Mouse (Mus musculus) small intestine, adult 2 months (tissue): ENCODE results near the gene Mlycd. TPM values are rescaled to one million over a fixed set of nuclear protein-coding genes. Genes with fewer than 3 reads are reported as not detected.

Source experiments
- H3K27ac ChIP-seq: fragments of 200-500 bp; 2 replicates; pipeline ENCODE4 v1.5.1; 2012; ENCODE audit warnings: low read depth, low read length, control low read depth, inconsistent platforms; ENCODE audit not compliant: insufficient read depth
- H3K27me3 ChIP-seq: fragments of 200-500 bp; 2 replicates; pipeline ENCODE4 v1.6.1; 2012; ENCODE audit warnings: mild to moderate bottlenecking, moderate library complexity, low read length, inconsistent platforms; ENCODE audit not compliant: control insufficient read depth, insufficient read depth
- H3K36me3 ChIP-seq: fragments of 200-500 bp; 2 replicates; pipeline ENCODE4 v1.6.1; 2012; ENCODE audit warnings: mild to moderate bottlenecking, low read length, control low read depth, inconsistent platforms; ENCODE audit not compliant: control insufficient read depth, insufficient read depth
- H3K4me1 ChIP-seq: fragments of 200-500 bp; 2 replicates; pipeline ENCODE4 v1.6.1; 2012; ENCODE audit warnings: low read length, inconsistent platforms, mixed read lengths; ENCODE audit not compliant: control insufficient read depth, insufficient read depth, insufficient read length
- H3K4me3 ChIP-seq: fragments of 200-500 bp; 2 replicates; pipeline ENCODE4 v1.5.1; 2012; ENCODE audit warnings: low read depth, mild to moderate bottlenecking, control low read depth, inconsistent platforms, low read length, moderate library complexity
- CTCF ChIP-seq: fragments of 200-500 bp; IDR thresholded peaks from 2 replicates; pipeline ENCODE4 v1.5.1; 2012; ENCODE audit warnings: low read depth, mild to moderate bottlenecking, control low read depth, inconsistent platforms, low read length, moderate library complexity, mixed read lengths; ENCODE audit not compliant: insufficient replicate concordance, insufficient read length; ENCODE audit errors: extremely low read depth
- POLR2A ChIP-seq: fragments of 200-500 bp; IDR thresholded peaks from 2 replicates; pipeline ENCODE4 v1.6.1; 2012; ENCODE audit warnings: low read depth, mild to moderate bottlenecking, control low read depth, inconsistent platforms, low read length, moderate library complexity
- WGBS: fragments of 180-500 bp; shearing (Covaris S2); methylation state at CpG from one replicate; pipeline ENCODE4 v1.1.7; 2018; 5-methylcytosine and 5-hydroxymethylcytosine counted together
- polyA plus RNA-seq: library from polyadenylated mRNA; depleted of rRNA; stranded (reverse); fragments of >200 nt; gene quantifications from 2 replicates; pipeline ENCODE4 v1.2.3, GENCODE M21; 2012

The Mlycd gene
- polyA plus RNA-seq, 1 experiment: 49.6 TPM

DNA sequence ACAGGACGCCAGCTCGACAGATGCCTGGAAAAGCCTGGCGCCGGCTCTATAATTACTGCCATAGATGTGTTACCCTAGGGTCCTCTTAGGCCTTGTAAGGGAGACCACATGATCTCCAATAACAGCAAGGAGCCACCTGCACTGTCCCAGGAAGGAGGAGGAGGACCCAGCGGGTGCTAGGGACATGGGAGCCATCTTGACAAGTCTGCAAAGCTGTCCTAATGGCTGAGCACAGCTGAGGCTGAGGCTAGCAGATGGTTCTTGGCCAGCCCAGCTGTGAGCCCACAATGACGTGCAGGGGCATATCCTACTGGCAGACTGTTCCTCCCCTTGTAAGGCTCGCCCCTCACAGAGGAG, 45.2 kb downstream of the Mlycd start:
- Histone ChIP-seq H3K4me3 (peak overlapping the region; percentile 57), H3K36me3 (peaks cover 39% of the 10 kb centered on the region), H3K27ac (peak overlapping the region; percentile 95), H3K27me3 (no peaks in the 10 kb centered on the region), H3K4me1 (peaks cover 43% of the 10 kb centered on the region)
- TF ChIP-seq POLR2A (no peak), CTCF (no peak)
- 73% methylated on average over 7 of the region's 7 CpGs for WGBS

DNA sequence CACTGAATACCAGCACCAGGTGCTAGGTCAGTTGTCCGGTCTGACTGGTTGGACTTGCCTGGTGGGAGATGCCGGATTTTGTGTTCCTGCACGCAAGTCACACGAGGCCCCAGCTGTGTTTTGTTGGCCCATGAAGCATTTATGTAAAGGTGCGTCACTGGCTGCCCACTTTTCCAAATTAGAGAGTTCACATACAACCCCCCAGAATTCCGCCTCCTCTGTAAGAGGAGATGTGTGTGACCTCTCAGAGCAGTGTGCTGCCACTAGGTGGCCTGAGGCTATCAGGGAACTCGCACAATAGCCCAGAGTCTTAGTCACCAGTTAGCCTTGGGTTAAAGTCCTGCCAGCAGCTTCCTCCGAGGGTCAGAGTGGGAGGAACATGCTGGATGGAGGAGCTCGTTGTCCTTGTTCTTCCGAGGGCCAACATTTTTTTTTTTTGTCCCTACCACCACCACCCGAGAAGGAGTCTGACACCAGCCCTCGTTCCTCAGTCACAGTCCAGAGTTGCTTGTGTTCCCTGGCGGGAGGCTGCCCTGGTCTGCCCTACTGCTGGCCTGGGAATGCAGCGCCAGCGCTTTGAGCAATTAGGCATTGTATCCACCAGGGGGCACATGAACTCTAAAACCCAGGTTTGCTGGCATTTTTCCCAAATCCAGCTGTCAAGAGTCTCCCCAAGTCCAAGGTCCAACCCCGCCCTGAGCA, 45.7 kb downstream of the Mlycd start:
- TF ChIP-seq POLR2A (no peak), CTCF (peak; percentile 69; the same call in 1 of the 2 replicates)
- Histone ChIP-seq H3K27me3 (no peaks in the 10 kb centered on the region), H3K27ac (peak overlapping the region; percentile 95), H3K4me1 (peaks cover 39% of the 10 kb centered on the region), H3K36me3 (peaks cover 44% of the 10 kb centered on the region), H3K4me3 (peak overlapping the region; percentile 57)
- WGBS: 16% methylated on average over 16 of the region's 16 CpGs

DNA sequence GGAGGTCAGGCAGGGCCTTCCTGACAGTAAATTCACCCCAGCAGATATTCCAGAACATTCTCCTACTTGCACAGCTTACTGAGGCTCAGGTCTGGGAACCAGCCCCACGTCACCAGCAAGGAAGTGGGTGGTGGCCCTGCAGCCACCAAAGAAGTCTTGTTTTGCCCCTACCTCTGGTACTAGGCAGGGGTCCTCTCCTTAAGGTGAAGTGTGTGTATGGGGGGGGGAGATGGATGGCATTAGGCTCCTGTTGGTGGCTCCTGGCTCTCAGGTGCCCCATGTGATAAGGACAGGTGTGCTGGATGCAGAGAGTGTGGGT, 46.2 kb downstream of the Mlycd start:
- H3K36me3 ChIP-seq: peaks cover 49% of the 10 kb centered on the region
- peak overlapping the region; percentile 95 for H3K27ac ChIP-seq
- no peak for TF ChIP-seq CTCF
- no peak for TF ChIP-seq POLR2A
- H3K4me3 ChIP-seq: peak overlapping the region; percentile 57
- H3K27me3 ChIP-seq: no peaks in the 10 kb centered on the region
- H3K4me1 ChIP-seq: peaks cover 40% of the 10 kb centered on the region
- WGBS: 19% methylated on average over 1 of the region's 1 CpGs

DNA sequence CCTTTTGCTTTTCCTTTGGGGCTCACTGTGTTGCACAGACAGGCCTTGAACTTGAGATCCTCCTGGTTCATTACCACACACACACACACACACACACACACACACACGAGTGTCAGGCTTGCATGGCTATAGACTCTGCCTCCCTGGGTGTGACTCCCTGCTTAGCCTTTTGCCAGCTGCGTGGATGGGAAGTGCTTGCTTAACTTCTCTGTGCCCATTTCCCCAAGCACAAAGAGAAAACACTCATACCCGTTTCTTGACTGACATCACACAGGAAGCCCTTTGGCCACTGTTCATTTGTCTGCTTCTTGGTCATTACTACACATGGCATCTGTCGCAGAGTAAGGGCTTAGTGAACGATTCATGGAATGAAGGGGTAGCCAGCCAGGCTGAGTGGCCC, 47.3 kb downstream of the Mlycd start:
- 0 out of 2 replicates have a peak, but pooled peaks cover 5% of the 10 kb centered on the region for H3K27me3 ChIP-seq
- no peak overlapping the region for H3K4me3 ChIP-seq
- 74% methylated on average over 5 of the region's 5 CpGs for WGBS
- TF ChIP-seq POLR2A (no peak), CTCF (no peak)
- H3K4me1 ChIP-seq: peaks cover 40% of the 10 kb centered on the region
- H3K27ac ChIP-seq: no peak overlapping the region
- H3K36me3 ChIP-seq: peaks cover 54% of the 10 kb centered on the region

DNA sequence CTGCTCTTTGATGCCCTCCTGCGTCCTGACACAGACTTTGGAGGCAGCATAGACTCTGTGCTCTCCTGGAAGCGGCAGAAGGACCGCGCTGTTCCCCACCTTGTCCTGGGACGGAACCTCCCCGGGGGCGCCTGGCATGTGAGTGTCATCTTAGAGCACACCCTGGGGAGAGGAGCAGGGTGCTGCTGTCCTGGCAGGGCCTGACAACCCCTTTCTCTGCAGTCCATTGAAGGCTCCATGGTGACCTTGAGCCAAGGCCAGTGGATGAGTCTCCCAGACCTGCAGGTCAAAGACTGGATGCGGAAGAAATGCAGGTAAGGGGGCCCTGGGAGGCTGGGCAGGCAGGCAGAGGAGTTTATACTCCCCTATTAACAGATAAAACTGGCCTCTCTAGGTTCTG, 48.3 kb downstream of the Mlycd start:
- 95% methylated on average over 8 of the region's 8 CpGs for whole genome bisulfite sequencing
- H3K36me3 ChIP-seq: peaks cover 54% of the 10 kb centered on the region
- TF ChIP-seq POLR2A: no peak
- TF ChIP-seq CTCF: no peak

DNA sequence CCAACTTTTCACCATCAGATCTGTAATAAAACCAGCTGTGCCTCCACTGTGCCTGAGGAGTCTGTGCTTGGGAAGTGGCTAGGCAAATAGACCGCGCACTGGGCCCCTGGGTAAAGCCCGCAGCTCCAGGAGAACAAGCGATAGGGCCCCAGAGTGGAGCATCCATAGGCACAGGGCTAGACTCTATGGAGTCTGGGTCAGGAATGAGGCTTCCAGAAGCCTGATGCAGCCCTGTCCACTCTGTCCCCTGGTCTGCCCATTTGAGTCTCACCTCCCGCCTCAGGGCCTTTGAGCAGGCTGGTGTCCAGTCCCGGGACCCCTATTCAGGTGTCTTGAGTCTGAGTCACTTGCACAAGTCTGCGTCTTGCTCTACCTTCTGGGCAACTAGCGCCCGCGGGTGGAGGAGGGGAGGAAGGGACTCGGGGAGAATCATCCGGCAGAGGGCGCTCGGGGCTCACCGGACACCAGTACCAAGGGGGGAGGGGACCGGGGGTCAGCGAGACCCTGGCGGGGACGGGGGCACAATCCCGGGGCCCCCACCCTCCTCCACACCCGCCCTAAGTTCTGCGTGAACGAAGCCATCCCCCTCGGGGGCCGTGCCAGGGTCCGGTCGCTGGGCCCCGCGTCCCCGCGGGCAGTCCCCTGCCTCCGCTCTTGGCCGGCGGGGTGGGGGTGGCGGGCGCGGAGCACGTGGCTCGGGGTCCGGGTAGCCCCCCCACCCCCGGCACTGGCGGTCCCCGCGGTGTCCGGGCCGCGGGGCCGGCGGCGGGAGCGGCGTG, 51.7 kb downstream of the Mlycd start, which contains the start of gene Necab2:
TSS of gene Necab2 (plus strand) at position 509 of the 779 bp plus-strand sequence.
- TF ChIP-seq POLR2A (no peak), CTCF (peak; percentile 77)
- peak within 1 kb of the TSS; percentile 43 for H3K4me3 ChIP-seq
- 4% methylated on average over 46 of the region's 52 CpGs for WGBS

More for the DNA sequence above, 48.3 kb downstream of the Mlycd start:
- Histone ChIP-seq H3K4me1 (peaks cover 34% of the 10 kb centered on the region), H3K27me3 (0 out of 2 replicates have a peak, but pooled peaks cover 8% of the 10 kb centered on the region), H3K4me3 (no peak overlapping the region), H3K27ac (no peak overlapping the region)

More for the DNA sequence above, 51.7 kb downstream of the Mlycd start, which contains the start of gene Necab2:
- Histone ChIP-seq H3K36me3 (peaks cover 48% of the 10 kb centered on the region), H3K27me3 (0 out of 2 replicates have a peak, but pooled peaks cover 8% of the 10 kb centered on the region), H3K27ac (no peak within 1 kb of the TSS), H3K4me1 (peaks cover 16% of the 10 kb centered on the region)
